Mouse (Mus musculus) mature B cell (primary cell): ENCODE measurements around the gene Tnp2.

Source experiments
- in situ Hi-C: fragments of 300-500 bp; cut with MboI; formaldehyde crosslinking; loops from 2 replicates; pipeline ENCODE4 v1.14.3; 2019

Gene Tnp2

DNA sequence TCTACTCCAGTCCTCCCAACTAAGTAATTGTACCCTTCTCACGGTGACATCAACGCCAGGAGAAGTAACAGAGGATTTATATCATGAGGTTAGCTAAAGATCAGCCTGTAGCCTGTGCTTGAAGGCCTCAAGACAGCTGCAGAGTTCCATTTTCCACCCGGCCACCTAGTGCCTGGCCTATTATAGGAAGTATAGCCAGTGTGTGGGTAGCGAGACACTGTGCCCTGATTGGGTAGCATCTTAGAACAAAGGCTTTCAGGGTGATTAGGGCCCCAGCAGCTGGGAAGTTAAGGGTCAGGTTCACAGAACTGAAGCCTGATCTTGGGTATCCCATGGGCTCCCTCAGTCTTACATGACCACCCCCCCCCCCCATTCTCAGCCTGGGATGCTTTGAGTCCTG is 406 bp upstream of the Tnp2 start:
- in situ Hi-C loops, result no loop called here

DNA sequence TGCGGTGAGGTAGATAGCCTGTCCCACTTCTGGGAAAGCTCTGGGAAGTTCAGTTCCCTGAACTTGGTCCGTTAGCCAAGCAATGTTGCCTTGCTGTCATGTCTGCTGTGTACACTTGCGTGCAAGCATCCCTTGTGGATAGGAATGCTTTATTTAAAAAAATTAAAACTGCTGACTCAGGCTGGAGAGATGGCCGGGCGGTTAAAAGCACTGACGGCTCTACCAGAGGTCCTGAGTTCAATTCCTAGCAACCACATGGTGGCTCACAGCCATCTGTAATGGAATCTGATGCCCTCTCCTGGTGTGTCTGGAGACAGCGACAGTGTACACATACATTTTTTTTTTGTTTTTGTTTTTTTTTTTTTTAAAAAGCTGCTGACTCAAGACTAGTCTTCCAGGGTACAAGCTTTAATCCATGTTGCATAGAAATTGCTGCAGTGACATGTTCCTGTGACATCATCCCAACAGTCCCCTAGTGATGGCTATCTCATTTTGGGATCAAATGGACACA is 857 bp downstream of the Tnp2 start:
- in situ Hi-C loops, result no loop called here

DNA sequence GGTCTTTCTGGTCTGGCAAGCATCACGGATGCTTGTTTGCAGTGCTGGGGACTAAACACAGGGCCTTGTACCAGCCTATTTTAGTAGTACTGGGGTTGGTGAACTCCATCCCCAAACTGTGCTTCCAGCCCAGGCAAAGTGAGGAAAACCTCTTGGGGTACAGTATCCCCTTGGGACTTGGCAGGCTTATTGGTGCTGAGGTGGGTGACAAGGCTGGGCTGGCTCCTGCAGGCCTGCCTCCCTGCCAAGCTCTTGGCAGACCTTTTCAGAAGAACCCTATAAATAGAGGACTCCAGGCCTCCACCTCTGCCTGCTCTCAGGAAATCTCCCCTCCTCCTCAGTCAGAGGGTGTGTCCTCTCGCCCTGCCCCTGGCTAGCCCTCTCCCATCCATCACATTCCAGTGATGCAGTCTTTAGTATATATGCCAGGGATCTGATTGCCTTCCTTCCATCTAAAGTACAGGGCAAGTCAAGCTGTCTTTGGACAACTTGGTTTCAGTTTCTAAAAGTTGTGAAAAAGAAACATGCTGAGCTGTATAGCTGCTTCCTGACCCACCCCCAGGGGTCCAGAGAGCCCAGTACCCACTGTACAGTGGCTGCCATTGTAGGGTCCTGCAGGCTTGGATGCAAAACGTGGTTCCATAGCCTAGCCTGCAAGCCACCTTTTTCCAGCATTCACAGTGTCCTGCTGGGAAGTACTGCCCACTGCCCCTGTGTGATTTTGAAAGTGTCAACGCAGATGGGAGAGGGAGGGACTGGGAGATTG is 1.5 kb downstream of the Tnp2 start:
- in situ Hi-C loops, result no loop called here

DNA sequence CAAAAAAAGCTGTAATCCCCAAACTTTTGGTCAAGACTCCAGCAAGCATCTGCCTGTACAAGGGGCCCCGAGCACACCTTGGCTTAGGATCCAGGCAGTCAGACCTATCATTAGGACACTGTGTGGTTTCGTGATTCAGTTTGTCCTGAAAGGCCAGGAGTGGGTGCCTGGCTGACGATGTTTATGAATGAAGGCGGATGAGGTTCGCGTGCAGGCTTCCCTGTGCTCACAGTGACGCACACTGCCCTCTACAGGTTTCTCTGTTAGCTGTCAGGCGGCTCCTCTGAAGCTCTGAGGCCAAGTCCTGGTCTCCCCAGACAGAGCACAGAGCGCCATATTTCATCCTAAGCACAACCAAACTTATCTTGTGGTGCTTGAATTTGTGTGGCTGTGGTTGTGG is 2.2 kb downstream of the Tnp2 start:
- in situ Hi-C loops, result no loop called here

DNA sequence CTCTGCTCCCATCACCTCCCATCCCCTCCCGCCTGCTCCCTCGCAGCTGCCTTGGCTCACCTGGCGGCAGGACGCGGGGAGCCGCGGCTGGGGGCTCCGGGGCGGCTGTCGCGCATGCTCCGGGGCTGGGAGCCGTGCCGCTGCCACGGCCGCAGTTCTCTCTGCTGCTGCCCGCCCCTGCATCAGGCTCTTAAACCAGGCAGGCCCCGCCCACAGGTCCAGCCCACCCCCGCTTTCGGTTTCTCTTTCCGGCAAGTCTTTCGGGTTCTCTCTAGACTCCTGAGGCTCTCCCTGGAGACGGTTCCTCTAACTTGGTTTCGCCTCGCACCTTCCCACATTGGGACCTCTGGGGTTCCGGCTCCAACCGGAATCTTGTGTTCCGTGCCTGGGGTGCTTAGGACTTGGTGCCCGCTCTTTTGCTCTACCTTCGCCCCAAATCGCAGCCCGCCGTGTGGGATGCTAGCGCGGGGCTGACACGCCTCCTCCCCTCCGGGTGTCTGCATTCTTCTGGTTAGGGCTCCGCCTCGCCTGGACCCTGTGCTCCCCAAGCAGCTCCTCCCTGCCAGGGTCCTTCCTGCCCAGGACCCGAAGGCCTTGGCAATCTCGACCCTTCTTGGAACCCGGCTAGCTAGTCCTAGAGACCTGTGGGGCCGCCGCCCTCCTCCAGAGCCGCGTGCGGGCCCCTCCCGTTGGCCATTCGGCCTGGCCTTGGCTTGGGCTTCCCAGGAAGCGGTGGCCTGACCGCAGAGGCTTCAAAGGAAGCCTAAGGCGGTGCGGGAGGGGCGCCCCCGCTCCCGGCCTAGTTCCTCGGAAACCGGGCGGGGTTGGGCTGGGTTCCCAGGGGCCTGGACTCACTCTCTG is 2.9 kb downstream of the Tnp2 start, which contains the start of gene Socs1:
TSS of gene Socs1 (minus strand) at position 166 of the 861 bp plus-strand sequence.
- in situ Hi-C loops, result no loop called here

DNA sequence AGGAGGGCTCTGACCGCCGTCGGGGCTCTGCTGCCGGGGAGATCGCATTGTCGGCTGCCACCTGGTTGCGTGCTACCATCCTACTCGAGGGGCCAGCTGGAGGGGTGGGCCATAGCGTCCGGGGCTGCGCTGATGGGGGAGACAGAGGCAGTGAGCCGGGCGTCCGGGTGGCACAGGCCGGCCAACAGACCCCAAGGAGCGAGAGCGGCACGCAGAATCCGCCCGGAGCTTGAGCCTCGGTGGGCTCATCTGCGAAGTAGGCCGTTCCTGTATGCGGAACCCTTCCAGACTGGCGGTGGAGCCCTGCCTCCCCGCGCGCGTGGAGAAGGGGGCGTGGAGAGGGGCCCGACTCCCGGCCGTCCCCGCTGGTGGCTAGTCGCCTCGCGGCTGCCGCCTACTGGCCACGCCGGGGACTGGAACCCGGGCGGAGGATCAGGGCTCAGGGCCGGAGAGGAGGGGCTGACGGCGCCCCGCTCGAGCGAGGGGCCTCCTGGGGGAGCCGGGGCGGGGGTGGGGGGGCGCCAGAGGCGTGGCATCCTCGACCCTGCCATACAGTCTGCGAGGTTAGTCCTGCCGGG is 3.6 kb downstream of the Tnp2 start:
- in situ Hi-C loops, result no loop called here

DNA sequence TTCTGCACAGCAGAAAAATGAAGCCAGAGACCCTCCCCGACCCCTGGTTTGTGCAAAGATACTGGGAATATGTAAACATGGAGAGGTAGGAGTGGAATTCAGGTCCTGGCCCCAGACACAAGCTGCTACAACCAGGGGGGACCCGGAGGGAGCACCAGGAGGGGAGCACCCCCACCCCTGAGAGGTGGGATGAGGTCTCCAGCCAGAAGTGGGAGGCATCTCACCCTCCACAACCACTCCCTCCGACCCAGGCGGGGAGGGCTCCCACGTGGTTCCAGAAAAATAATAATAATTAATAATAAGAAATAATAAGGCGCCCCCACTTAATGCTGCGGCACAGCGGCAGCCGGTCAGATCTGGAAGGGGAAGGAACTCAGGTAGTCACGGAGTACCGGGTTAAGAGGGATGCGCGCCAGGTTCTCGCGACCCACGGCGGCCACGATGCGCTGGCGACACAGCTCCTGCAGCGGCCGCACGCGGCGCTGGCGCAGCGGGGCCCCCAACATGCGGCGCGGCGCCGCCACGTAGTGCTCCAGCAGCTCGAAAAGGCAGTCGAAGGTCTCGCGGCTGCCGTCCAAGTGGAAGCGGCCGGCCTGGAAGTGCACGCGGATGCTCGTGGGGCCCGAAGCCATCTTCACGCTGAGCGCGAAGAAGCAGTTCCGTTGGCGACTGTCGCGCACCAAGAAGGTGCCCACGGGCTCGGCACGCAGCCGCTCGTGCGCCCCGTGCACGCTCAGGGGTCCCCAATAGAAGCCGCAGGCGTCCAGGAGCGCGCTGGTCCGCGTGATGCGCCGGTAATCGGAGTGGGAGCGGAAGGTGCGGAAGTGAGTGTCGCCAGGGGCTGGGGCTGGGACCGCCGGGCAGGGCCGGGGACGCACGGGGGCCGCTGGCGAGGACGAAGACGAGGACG is 4.3 kb downstream of the Tnp2 start:
- in situ Hi-C loops, result no loop called here

DNA sequence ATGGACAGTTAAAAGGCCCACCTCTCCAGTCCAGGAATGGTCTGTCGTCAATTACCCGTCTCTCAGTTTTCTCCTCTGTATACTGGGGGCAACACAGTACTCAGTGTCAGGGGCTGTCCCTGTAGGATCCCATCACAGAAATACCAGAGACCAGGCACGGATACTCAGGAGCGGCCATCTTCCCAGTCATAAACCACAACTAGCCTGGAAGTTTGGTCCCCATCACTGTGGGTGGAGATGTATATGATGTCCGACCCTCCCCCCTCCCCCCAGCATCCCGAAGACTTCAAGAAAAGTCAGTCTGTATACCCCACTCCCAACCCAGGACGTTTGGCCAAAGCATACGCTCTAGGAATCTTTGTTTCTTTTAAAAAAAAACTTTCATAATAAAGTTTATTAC is 5.0 kb downstream of the Tnp2 start:
- in situ Hi-C loops, result no loop called here

DNA sequence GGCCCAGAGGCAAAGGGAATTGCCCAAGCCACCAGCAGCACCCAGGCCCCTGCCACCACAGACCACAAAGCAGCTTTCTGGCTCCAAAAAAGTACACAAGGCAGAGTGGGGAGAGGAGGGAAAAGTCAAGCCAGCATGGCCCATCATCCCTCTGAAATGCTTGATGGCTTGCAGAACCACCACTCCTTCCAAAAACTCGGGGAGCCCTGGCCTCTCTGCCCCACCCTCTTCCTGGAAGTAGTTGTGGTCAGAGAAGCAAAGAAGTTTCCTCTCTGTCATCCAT is 5.4 kb downstream of the Tnp2 start:
- in situ Hi-C loops, result no loop called here

DNA sequence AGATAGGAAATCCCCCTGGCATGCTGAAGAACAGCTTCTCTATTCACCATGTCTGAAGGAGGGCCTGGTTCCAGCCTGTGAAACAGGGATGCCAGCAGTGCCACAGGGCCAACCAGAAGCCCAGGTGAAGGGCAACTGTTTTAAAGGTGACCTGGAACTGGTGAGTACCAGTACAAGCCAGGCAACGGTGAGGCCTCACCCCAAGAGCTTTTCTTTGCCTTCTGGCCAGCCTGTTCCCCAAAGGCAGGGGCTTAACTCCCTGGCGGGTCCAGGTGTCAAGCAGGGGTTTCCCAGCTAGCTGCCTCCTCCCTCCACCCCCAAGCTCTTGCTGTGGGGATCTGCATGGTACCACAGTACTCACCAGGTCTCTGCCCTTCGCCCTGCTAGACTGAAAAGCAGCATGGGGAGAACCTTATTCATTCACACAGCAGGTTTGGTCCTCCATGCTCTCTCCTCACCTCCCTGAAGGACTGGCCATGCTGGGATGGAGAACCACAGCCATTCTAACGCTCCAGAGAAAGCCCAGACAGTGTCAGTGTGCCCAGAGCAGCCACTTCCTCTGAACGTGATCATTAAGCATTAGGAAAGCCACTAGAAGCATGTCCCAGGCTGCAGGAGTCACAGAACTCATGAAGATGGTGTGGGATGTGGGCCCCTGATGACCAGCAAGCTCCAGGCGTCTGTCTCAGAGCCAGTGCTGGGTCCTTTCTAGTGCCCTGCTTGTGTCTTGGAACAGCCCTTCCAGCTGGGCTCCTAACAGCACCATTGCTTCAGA is 5.9 kb downstream of the Tnp2 start:
- in situ Hi-C loops, result no loop called here

DNA sequence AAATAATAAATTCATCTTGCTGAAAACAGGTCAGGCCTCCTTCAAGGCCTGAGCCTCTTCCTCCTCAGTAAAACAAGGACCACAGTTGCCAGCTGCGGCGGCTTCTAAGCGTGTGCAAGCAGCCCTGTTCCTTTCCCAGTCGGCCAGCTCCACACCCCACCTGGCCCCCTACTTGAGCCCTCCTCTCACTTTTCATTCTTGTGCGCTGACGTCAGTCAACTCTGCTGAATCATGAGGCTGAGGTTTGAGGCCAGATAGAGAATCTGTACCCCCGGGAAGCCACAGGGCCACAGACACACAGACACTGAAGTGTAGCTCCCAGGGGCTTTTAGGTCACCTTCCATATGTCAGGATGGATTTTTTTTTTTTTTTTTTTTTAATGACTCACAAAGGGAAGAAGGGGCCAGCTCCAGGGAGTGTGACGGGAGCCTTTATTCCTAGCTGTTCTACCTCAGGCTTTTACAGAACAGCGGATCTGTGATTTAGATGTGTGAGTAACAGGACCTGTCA is 6.5 kb downstream of the Tnp2 start:
- in situ Hi-C loops, result no loop called here

DNA sequence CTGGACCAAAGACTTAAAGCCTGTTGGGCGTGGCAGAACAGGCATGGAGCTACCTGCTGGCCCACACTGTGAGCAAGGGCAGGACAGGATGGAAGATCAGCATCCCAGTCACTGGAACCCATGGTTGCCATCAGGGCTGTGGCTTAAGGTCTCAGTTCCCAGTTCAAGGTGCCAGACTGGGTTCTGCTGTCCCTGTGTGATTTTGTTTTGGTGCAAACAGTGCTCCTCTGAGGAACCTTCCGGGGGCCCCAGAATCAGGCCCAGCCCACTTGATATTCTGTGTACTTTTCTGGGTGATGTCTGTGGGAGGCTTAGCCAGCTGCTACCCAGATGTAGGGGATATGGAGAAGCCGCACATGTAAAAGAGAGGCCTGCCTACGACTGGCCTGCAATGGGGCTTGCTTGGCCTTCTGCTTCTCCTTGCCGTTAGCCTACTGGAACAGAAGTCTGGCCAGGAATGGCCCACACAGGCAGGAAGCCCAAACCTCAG is 7.8 kb downstream of the Tnp2 start:
- in situ Hi-C loops, result no loop called here

DNA sequence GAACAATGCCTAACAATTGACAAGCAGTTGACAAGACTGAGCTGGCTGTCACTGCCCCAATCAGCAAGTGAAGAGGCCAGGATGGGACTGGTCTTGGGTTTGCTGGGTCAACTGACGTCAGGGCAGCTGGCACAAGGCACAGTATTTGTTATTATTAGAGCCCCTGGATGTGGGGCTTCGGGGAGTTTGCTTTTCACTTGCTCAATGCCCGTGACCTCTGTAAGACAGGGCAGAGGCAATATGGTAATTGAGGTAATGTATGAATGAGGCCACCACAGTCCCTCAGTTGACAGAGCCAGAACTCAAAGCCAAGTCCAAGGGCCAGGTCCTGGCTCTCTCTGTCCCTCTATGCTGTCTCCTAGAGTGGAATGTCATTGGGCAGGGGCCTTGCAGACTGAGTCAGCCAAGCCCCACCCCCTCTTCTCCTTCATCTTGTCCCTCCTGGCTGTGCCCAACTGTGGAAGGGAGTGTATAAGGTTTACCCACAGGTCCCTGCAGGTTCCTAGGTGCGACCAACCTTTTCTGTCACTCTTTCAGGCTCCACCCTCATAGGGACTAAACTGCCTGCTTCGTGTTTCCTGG is 10.8 kb downstream of the Tnp2 start:
- in situ Hi-C loops, result no loop called here

DNA sequence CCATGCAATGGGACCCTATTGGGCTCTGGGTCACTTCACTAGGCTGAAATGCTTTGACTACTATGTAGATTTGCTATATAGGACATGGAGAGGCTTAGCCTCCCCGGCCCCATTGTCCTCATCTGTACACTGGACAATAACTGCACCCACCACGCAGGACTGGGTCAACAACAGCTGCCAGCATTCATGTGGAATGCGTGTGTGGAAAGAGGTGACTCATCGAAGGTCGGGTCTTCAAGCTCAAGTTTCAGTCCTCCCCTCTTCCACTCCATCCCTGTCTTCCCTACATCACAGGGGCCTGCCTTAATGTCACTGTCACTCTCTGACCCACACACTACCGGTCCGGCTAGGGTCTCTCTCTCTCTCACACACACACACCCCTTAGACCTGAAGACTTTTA is 12.1 kb downstream of the Tnp2 start:
- in situ Hi-C loops, result no loop called here

DNA sequence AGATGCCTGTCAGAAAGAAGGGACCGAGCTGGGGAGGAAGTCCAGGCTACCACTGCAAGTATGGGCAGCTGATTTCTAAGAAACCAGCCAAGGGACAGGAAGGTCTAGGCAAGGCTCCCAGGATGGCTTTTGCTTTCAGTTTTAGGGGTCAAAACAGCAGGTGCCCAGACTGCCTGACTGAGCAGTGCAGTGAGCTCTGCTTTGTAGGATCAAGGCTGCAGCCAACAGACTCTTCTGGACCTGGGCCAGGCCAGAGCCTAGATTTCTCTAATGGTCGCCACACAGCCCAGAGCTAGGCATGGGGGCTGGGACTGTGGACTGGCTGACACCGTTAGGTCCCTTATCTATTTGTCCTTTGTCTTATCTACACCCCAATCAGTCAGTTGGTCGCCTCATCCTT is 13.7 kb downstream of the Tnp2 start:
- in situ Hi-C loops, result no loop called here

DNA sequence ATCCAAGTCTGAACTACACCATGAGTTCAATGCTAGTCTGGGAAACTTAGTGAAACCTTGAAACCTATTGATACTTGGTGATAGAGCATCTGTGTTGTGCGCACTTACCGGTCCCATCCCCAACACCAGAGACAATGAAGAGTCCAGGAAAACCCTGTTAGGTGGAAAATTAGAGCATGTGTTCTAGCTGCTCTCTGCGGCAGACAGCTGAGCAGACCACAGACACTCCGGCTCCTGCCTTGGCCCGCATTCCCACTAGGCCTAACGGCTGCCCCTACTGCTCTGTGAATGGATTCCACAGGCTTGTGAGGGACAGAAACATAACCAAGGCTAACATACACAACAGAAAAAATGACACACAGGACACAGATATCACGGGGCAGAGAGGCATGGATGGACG is 14.9 kb downstream of the Tnp2 start:
- in situ Hi-C loops, result no loop called here

DNA sequence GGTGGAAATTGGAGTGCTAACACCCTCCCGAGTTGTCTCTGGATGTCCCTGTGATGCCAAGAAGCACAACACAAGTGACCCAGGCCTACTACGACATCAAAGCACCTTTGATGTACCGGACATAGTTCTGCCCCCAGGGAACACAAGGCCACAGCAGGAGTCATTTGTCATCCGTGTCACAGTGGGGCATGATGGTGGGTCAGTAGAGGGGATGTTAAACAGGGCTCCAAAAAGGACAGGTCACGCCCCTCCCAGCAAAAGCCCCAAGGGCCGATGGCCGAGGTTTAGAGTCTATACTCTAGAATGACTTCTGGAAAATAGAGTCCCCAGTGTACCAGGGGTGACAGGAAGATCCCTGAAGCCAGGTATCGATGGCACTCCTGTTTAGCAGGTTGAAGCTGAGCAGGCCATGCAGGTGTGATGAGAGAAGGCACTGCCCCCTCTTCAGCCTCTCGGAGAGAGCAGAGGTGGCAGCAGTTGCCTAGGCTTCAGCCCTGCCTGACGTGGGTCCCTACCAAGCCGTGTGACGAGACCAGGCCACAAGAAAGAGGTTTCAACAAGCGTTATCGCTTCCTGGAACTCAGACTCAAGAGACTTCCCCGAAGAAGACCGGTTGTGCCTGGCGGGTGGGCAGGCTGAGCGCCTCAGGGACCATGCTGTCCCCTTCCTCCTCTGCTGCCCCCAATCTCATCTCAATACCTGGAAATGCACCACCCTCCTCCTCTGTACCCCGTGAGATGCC is 16.5 kb downstream of the Tnp2 start:
- in situ Hi-C loops, result no loop called here

DNA sequence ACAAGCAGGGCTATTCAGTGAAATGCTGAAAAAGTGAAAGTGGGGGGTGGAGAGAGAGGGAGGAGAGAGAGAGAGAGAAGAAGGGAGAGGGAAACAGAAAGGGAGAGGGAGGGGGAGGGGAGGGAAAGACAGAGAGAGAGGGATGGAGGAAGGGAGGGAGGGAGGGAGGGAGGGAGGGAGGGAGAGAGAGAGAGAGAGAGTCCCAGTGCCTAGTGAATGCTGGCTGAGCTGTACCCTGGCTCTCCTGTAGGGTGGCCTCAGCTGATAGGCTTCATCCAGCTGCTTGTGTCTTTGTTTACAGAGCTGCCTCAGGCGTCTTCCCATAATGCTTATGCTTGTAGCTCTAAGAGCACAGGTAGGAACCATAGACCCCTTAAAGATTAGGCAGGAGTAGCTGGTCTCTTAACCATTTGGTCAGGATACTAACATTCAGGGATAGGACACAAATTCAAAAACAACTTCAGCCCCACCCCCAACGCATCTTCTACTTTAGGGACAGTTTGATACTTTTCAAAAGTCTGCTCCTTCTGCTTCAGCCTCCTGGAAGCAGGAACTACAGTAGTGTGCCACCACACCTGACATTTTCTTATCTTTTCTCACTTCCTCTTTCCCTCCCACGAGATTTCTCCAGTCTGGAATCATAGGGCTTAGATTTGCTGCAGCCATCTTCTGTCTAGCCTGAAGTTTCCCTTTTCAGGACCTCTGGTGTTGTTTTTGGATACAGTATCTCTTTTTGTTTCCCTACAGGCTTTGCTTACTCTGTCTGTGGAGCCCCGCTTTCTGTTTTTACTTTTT is 17.7 kb downstream of the Tnp2 start:
- in situ Hi-C loops, result no loop called here

DNA sequence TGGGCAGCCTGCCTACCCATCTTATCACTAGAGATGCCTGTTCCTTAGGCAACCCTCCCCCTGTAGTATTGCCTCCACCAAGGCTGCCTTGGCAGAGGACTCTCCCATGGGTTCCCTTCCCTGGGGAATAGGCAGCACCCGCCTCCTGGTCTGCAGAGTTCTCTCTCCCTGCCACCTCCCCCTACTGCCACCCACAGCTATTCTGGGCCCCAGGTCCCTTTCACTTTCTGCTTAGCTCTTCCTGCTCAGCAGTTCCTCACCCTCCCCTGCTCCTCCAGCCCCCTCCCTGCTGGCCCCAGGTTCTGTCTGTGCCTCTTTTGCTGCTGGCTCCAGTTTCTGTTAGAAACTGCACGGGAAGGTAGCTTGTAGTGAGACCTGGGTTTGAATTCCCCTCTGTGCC is 18.8 kb downstream of the Tnp2 start:
- in situ Hi-C loops, result no loop called here
